Mouse (Mus musculus): ENCODE measurements around the gene Zfyve28.

DNA sequence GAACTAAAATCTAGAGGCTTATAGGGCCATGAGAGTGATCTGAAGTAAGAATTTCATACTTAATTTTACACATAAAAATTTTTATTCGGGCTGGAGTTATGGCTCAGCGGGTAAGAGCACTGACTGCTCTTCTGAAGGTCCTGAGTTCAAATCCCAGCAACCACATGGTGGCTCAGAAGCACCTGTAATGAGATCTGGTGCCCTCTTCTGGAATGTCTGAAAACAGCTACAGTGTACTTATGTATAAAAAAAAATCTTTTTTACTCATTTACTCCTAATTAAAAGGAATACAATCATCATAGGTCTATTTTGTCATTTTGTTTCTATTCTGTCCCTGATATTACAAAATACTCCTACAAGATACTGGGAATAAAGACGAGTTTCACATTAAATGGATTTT is 140.7 kb downstream of the Zfyve28 start:
- TF ChIP-seq CTCF (IDR thresholded peaks at IDR 0.05; ENCODE audit: low read depth, low read length): no peak
- TF ChIP-seq POLR2A (IDR thresholded peaks at IDR 0.05; ENCODE audit: insufficient read depth, low read length): no peak
